Mouse (Mus musculus) neural tube, embryonic 11.5 days (tissue): ENCODE results near the gene Zcchc7. TPM values are rescaled to one million over a fixed set of nuclear protein-coding genes. Genes with fewer than 3 reads are reported as not detected.

Experiments used
- ATAC-seq: fragments of 200-750 bp; cut with Nextera tagmentation; 2 replicates; pipeline ENCODE4 v1.8.0; 2017; ENCODE audit warnings: moderate number of reproducible peaks, mild to moderate bottlenecking, moderate TSS enrichment, moderate library complexity; ENCODE audit not compliant: insufficient read depth, low FRiP score, low TSS enrichment
- DNase-seq: peaks from one replicate; pipeline ENCODE4 v3.0.0-alpha.2; 2015; ENCODE audit warnings: low spot score
- H3K27ac ChIP-seq: fragments of 300-500 bp; sonication (generic); 2 replicates; pipeline ENCODE4 v1.5.1; 2014; ENCODE audit warnings: low read depth, mild to moderate bottlenecking, low read length
- H3K27me3 ChIP-seq: fragments of 300-500 bp; sonication (generic); 2 replicates; pipeline ENCODE4 v1.6.1; 2014; ENCODE audit warnings: mild to moderate bottlenecking, low read length, mixed read lengths; ENCODE audit not compliant: control insufficient read depth, insufficient read depth
- H3K36me3 ChIP-seq: fragments of 300-500 bp; sonication (generic); 2 replicates; pipeline ENCODE4 v1.6.1; 2014; ENCODE audit warnings: mild to moderate bottlenecking, low read length, moderate library complexity, mixed read lengths; ENCODE audit not compliant: control insufficient read depth, insufficient read depth
- H3K4me1 ChIP-seq: fragments of 300-500 bp; sonication (generic); 2 replicates; pipeline ENCODE4 v1.6.1; 2014; ENCODE audit warnings: low read length, mixed read lengths; ENCODE audit not compliant: control insufficient read depth, insufficient read depth
- H3K4me2 ChIP-seq: fragments of 300-500 bp; sonication (generic); 2 replicates; pipeline ENCODE4 v1.6.1; 2014; ENCODE audit warnings: low read depth, mild to moderate bottlenecking, moderate library complexity
- H3K4me3 ChIP-seq: fragments of 300-500 bp; sonication (generic); 2 replicates; pipeline ENCODE4 v1.5.1; 2014; ENCODE audit warnings: low read depth, low read length
- H3K9ac ChIP-seq: fragments of 300-500 bp; sonication (generic); 2 replicates; pipeline ENCODE4 v1.6.1; 2014; ENCODE audit warnings: mild to moderate bottlenecking, low read length
- H3K9me3 ChIP-seq: fragments of 300-500 bp; sonication (generic); 2 replicates; pipeline ENCODE4 v1.6.1; 2016; ENCODE audit warnings: low read length; ENCODE audit not compliant: control insufficient read depth
- WGBS: fragments of 180-500 bp; shearing (Covaris S2); extraction: QIAGEN DNeasy Blood & Tissue Kit; methylation state at CpG from one replicate; pipeline ENCODE4 v1.1.7; 2014; 5-methylcytosine and 5-hydroxymethylcytosine counted together
- polyA plus RNA-seq: library from polyadenylated mRNA; unstranded; fragments of >200 nt; fragmentation: Nextera tagmentation; extraction: Ambion mirVana; gene quantifications from 2 replicates; pipeline ENCODE4 v1.2.1, GENCODE M21; 2014

The Zcchc7 gene
- polyA plus RNA-seq, 1 experiment from 2014 or later, result 23.8 TPM

DNA sequence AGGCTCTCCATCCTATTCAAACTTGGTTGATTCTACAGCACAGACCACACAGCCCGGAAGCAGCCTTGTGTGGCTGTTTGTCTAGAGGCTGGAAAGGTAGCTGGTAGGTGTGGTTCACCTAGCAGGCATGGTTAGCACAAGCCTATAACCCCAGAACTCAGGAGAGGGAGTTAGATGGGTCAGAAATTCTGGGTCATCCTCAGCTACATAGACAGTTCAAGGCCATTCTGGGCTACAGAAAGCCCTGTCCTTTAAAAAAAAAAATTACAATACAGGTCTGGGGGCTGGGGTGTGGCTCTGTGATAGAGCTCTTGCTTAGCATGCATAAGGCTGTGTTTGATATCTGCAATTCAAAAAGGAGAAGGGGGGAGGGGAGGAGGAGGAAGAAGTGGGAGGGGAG lies 192.6 kb downstream of the Zcchc7 start:
- WGBS, result 88% methylated on average over 1 of the region's 1 CpGs
- no peak for ATAC-seq

DNA sequence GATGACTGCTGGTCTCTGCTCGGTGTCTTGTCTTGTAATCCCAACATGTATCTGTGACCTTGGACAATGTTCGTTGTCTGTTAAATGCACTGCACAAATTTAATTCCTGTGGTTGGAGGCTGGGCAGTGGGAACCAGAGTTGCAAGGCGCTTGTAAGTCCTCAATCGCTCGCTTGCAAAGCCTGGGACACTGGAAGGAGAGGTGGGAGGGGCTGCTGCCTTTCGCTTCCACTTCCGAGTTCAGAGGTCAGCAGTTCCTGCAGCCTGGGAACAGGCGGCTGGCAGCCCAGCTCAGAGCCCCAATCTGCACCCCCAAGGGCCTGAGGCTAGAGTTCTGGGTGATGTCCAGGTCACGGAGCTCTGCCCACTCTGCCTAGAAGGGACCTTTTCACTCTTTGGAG lies 197.4 kb downstream of the Zcchc7 start:
- Histone ChIP-seq H3K9ac (no peak overlapping the region), H3K4me2 (no peak overlapping the region), H3K4me1 (no peaks in the 10 kb centered on the region), H3K9me3 (no peaks in the 10 kb centered on the region), H3K27me3 (no peaks in the 10 kb centered on the region), H3K4me3 (no peak overlapping the region), H3K36me3 (no peaks in the 10 kb centered on the region), H3K27ac (no peak overlapping the region)
- DNase-seq, result no peak
- no peak for ATAC-seq
- 83% methylated on average over 9 of the region's 9 CpGs for WGBS

More for the DNA sequence above, 192.6 kb downstream of the Zcchc7 start:
- Histone ChIP-seq H3K27ac (no peak overlapping the region), H3K27me3 (no peaks in the 10 kb centered on the region), H3K9me3 (no peaks in the 10 kb centered on the region), H3K9ac (no peak overlapping the region), H3K4me1 (no peaks in the 10 kb centered on the region), H3K36me3 (no peaks in the 10 kb centered on the region), H3K4me3 (no peak overlapping the region), H3K4me2 (no peak overlapping the region)
- no peak for DNase-seq

DNA sequence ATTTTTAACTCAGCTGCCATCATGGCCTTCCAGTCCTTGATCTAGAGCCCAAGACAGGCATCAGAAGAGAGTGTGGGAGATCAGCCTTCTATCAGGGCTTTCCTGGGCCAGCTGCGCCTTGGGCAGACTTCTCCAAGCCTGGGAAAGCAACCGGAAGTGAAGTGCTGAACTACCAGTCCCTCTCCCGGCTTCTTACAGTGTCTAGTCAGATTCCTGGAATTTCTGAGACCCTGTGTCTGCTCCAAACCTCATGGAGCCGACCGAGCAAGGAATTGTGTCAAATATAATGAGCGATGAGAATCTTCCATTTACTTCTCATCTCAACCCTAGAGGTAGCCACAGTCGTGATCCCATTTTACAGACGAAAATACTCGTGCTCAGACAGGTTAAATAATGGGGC lies 203.1 kb downstream of the Zcchc7 start:
- no peak overlapping the region for H3K27ac ChIP-seq
- no peak overlapping the region for H3K4me3 ChIP-seq
- 91% methylated on average over 9 of the region's 9 CpGs for WGBS
- no peaks in the 10 kb centered on the region for H3K27me3 ChIP-seq
- DNase-seq (no peak), ATAC-seq (no peak)
- H3K9me3 ChIP-seq, result no peaks in the 10 kb centered on the region
- no peak overlapping the region for H3K4me2 ChIP-seq
- no peak overlapping the region for H3K9ac ChIP-seq
- H3K4me1 ChIP-seq, result no peaks in the 10 kb centered on the region
- H3K36me3 ChIP-seq, result no peaks in the 10 kb centered on the region

DNA sequence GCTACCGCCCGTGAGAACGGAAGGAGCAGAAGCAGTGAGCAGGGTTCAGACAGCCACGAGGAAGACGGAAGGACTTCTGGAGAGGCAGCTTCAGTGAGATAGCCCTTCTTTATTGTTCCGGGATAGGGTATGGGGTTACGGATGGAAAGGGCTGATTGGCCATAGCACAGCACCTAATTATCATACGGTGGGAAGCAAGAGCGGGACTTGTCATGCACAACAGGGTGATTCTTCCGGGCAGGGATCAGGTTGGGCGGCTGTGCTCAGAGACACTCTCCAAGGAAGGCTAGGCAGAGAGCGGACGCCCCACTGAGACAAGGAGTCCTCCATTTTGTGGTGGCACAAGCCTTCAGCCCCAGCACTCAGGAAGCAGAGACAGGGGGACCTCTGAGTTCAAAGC lies 203.5 kb downstream of the Zcchc7 start:
- DNase-seq (no peak), ATAC-seq (no peak)
- Histone ChIP-seq H3K27me3 (no peaks in the 10 kb centered on the region), H3K4me3 (no peak overlapping the region), H3K4me1 (no peaks in the 10 kb centered on the region), H3K9ac (no peak overlapping the region), H3K9me3 (no peaks in the 10 kb centered on the region), H3K4me2 (no peak overlapping the region), H3K27ac (no peak overlapping the region), H3K36me3 (no peaks in the 10 kb centered on the region)
- 93% methylated on average over 13 of the region's 13 CpGs for WGBS

DNA sequence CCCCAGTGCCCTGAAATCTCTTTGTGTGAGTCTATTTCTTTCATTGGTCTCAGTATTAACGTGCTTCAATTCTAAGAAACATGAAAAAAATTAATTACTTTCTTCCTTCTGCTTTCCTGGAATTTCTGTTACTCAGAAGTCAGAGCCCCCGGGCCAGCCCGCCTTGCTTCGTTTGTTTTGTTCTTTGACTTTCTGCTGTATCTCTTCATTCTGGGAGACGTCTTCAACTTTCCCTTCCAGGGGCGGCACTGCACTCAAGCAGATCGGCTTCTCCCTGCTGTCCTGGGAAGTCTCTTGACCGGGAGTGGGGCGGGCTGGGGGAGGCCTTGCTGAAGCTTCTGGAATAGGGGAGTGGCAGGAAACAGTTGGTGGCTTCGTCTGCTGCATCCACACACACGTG lies 207.5 kb downstream of the Zcchc7 start:
- 86% methylated on average over 11 of the region's 11 CpGs for WGBS
- H3K4me1 ChIP-seq, result no peaks in the 10 kb centered on the region
- no peak overlapping the region for H3K4me3 ChIP-seq
- H3K36me3 ChIP-seq, result no peaks in the 10 kb centered on the region
- H3K27me3 ChIP-seq, result no peaks in the 10 kb centered on the region
- no peak overlapping the region for H3K4me2 ChIP-seq
- no peak overlapping the region for H3K9ac ChIP-seq
- H3K9me3 ChIP-seq, result no peaks in the 10 kb centered on the region
- no peak for DNase-seq
- H3K27ac ChIP-seq, result no peak overlapping the region
- ATAC-seq, result no peak

DNA sequence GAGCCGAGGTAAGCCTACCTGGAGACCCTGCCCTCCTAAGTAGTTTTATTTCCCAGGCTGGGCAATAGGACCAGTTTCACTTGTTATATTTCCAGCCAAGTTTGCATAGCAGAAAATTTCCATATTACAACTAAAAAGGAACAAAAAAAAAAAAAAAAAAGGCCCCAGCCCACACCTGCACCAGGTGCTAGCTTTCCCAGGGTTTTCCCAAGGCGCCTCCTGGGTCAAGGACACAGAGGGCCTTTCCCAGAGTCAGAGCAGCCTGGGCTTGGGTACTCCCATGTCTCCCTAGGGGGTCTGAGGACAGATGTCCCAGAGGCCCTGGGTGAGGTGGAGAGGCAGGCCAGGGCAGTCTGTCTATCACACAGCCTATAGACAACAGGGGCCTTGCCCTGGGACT lies 209.5 kb downstream of the Zcchc7 start:
- Histone ChIP-seq H3K4me1 (no peaks in the 10 kb centered on the region), H3K36me3 (no peaks in the 10 kb centered on the region), H3K27me3 (no peaks in the 10 kb centered on the region), H3K9ac (no peak overlapping the region), H3K9me3 (no peaks in the 10 kb centered on the region), H3K4me2 (no peak overlapping the region), H3K4me3 (no peak overlapping the region), H3K27ac (no peak overlapping the region)
- 93% methylated on average over 2 of the region's 2 CpGs for WGBS
- ATAC-seq (no peak), DNase-seq (no peak)

DNA sequence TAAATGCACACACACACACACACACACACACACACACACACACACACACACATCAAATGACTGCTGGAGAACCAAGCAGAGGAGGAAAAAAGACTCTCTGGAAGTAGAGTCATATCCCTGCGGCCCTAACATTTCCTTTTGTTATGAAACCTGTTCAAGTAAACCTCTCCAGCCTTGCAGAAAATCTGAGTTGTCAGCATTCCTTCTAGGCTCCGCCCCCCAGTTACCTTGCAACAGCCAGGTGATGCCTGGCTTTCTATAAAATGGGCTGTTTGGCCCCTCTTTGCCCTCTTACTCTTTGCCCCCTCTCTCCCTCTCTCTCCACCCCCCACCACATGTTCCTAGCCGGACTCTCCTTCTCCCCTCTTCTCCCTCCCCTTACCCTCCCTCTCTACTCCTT lies 210.1 kb downstream of the Zcchc7 start:
- no peaks in the 10 kb centered on the region for H3K9me3 ChIP-seq
- ATAC-seq (no peak), DNase-seq (no peak)
- no peak overlapping the region for H3K9ac ChIP-seq
- no peaks in the 10 kb centered on the region for H3K36me3 ChIP-seq
- WGBS, result 80% methylated on average over 3 of the region's 3 CpGs
- H3K4me2 ChIP-seq, result no peak overlapping the region
- no peak overlapping the region for H3K4me3 ChIP-seq
- H3K27me3 ChIP-seq, result no peaks in the 10 kb centered on the region
- no peak overlapping the region for H3K27ac ChIP-seq
- no peaks in the 10 kb centered on the region for H3K4me1 ChIP-seq

DNA sequence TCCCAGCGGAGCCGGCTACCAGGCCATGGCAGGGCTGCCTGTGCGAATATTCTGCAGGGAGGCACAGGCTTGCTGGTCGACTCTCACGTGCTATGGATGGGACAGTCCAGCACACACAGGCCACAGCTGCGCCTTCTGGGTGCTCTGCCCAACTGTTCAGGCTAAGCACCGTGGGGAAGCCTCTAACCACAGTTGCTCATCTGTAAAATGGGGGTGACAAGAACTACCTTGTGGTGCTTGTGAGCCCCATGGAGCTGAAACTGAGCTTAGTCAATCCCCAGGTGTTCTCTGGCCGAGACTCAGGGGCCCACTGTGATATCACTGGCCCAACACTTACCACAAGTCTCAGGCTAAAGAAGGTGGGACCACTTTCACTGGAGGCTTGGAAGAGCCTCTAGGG lies 211.7 kb downstream of the Zcchc7 start:
- WGBS, result 87% methylated on average over 8 of the region's 8 CpGs
- Histone ChIP-seq H3K4me1 (no peaks in the 10 kb centered on the region), H3K27me3 (no peaks in the 10 kb centered on the region), H3K4me2 (no peak overlapping the region), H3K9me3 (no peaks in the 10 kb centered on the region), H3K9ac (no peak overlapping the region), H3K27ac (no peak overlapping the region), H3K36me3 (no peaks in the 10 kb centered on the region), H3K4me3 (no peak overlapping the region)
- DNase-seq (no peak), ATAC-seq (no peak)

DNA sequence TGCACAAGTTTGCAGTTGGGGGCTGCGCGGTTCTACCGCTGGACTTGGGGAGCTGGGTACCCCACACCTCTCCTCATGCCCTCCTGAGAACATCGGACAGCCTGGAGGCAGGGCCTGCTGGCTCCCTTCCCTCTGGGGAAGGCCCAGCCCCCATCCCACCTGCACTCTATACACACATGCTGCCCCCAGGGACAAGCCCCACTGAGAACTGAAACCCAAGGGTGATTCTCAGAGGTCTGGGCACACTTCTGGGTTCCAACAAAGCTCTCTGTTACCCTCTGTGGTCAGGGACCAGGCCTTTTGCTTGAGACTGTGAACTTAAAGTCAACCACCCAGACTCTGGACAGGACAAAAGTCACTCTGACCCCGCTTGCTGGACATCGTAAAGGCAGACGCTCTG lies 214.4 kb downstream of the Zcchc7 start:
- ATAC-seq (no peak), DNase-seq (no peak)
- no peaks in the 10 kb centered on the region for H3K36me3 ChIP-seq
- no peaks in the 10 kb centered on the region for H3K27me3 ChIP-seq
- no peak overlapping the region for H3K27ac ChIP-seq
- H3K4me3 ChIP-seq, result no peak overlapping the region
- H3K9ac ChIP-seq, result no peak overlapping the region
- H3K9me3 ChIP-seq, result no peaks in the 10 kb centered on the region
- H3K4me2 ChIP-seq, result no peak overlapping the region
- H3K4me1 ChIP-seq, result no peaks in the 10 kb centered on the region
- whole genome bisulfite sequencing, result 93% methylated on average over 7 of the region's 7 CpGs
